8 mouse cellular contexts compared by ENCODE assay signal in the genomic region with DNA sequence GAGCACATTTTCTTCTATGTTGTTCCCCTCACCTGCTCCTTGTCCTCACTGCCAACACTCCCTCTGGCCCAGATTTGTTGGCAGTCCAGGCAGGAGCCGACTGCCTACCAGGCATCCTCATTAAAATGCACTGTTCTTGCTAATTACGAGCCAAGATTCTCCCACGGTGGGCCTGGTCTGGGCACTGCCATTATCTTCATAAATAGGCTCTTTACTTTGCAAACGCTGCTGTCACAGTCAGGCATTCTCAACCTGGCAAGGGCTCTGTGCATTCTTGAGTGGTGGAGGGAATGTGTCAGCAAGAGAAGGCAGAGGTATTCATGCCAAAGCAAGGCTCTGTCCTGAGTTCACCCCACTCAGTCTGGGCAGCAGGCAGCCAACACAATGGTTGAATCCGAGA. TPM values are rescaled to one million over a fixed set of nuclear protein-coding genes. Genes with fewer than 3 reads are reported as not detected.
DNase-seq lines count a peak whose midpoint lies in the region; ATAC-seq lines count a peak whose summit lies in the region.

No protein-coding gene starts in this region.

- intact Hi-C loops in left cerebral cortex, postnatal 4 days (cut with DNase I) = no loop called here

- ATAC-seq in megakaryocyte, adult 5-6 weeks (ENCODE audit: poor library complexity, severe bottlenecking) = no peak

- peak; percentile 99 for DNase-seq in Muller cell, postnatal 12 days (ENCODE audit: inconsistent ontology term)
- peak; percentile 84 for DNase-seq in cerebellum, adult 11 months
- DNase-seq in frontal cortex, postnatal 10 days (ENCODE audit: low spot score in 2 of 2) = peak; percentile 60 to 83
- peak; percentile 55 to 79 for DNase-seq in kidney, adult 8-10 months
- DNase-seq in left cerebral cortex, postnatal 4 days = peak; percentile 87
- peak; percentile 38 for DNase-seq in right cerebral cortex, postnatal 14 days
- no peak for DNase-seq in MN1 (ENCODE audit: low spot score)

RNA-seq across cellular contexts. Expression of a gene that starts 59.4 kb away (rescaled TPM):
- 10 to 100 TPM; 44.8 to 45.3 TPM for total RNA-seq in left cerebral cortex, postnatal 4 days (2021)
- total RNA-seq in megakaryocyte, adult 5-6 weeks (2015) = 108 and 111 TPM in 2 replicates
- 123 and 172 TPM in 2 replicates for total RNA-seq in megakaryocyte, adult 5-6 weeks (2017)
